Mouse (Mus musculus): Measurements from ENCODE around the gene Soat1. TPM values are rescaled to one million over a fixed set of nuclear protein-coding genes. Genes with fewer than 3 reads are reported as not detected.

The Soat1 gene
- polyA plus RNA-seq (2017; shearing (Covaris generic)), result 10 to 100 TPM; 30.9 to 43.2 TPM

GRCm38 (mm10) chr1:156473961-156474503 is at the start of gene Soat1:
Gene Soat1, minus strand, starts transcription at chr1:156474331.

GRCm38 (mm10) chr1:156523842-156524241 is 49.7 kb upstream of the Soat1 start, which contains the start of gene Gm10031:
Gene Gm10031, plus strand, starts transcription at chr1:156524012.

GRCm38 (mm10) chr1:156420671-156421297 is 53.3 kb downstream of the Soat1 start, which contains the start of gene Axdnd1:
Gene Axdnd1, minus strand, starts transcription at chr1:156421159.

Other genes starting within 250 kb of the Soat1 start
- 1 to 10 TPM in 1 of 2 experiments, under 1 TPM in 1; 0.18 to 3.0 TPM for gene Tdrd5, start 170.7 kb downstream of the Soat1 start, polyA plus RNA-seq (2017; shearing (Covaris generic))
- not detected for gene Nphs2, start 163.6 kb downstream of the Soat1 start, polyA plus RNA-seq (2017; shearing (Covaris generic))
- gene Gm2000, start 108.3 kb downstream of the Soat1 start, polyA plus RNA-seq (2017; shearing (Covaris generic)), result 1,000 to 10,000 TPM; 1,151 to 1,306 TPM
- gene Axdnd1, start 53.2 kb downstream of the Soat1 start, polyA plus RNA-seq (2017; shearing (Covaris generic)), result 1 to 10 TPM in 1 of 2 experiments, under 1 TPM in 1; 0.49 to 2.5 TPM
- under 1 TPM; 0.48 to 0.58 TPM for gene Gm10031, start 49.7 kb upstream of the Soat1 start, polyA plus RNA-seq (2017; shearing (Covaris generic))
- 1 to 10 TPM; 2.6 to 4.8 TPM for gene Abl2, start 84.5 kb upstream of the Soat1 start, polyA plus RNA-seq (2017; shearing (Covaris generic))
- gene Tor3a, start 200.0 kb upstream of the Soat1 start, polyA plus RNA-seq (2017; shearing (Covaris generic)), result 10 to 100 TPM; 45.1 to 46.9 TPM
- gene Fam20b, start 244.8 kb upstream of the Soat1 start, polyA plus RNA-seq (2017; shearing (Covaris generic)), result 10 to 100 TPM; 25.4 to 28.4 TPM

All from inflammation-experienced regulatory T-cells (primary cell).